Mouse (Mus musculus): ENCODE results near the gene Rdh14. TPM values are rescaled to one million over a fixed set of nuclear protein-coding genes. Genes with fewer than 3 reads are reported as not detected.

The Rdh14 gene
- polyA plus RNA-seq (2012; ENCODE audit: insufficient read depth, insufficient read length, missing spikeins), result 16.9 and 17.8 TPM in 2 replicates

- peaks cover 2% of the 10 kb centered on the region for H3K4me1 ChIP-seq (ENCODE audit: control insufficient read depth, insufficient read depth, low read length)
- peak; percentile 59; the same call in 1 of the 2 replicates for TF ChIP-seq POLR2A (IDR thresholded peaks at IDR 0.05; ENCODE audit: borderline replicate concordance, low read depth, low read length)
- TF ChIP-seq CTCF (IDR thresholded peaks at IDR 0.05; ENCODE audit: low read depth, low read length), result no peak
- peak within 1 kb of the TSS; percentile 89 for H3K27ac ChIP-seq (ENCODE audit: insufficient read depth, low read depth, low read length)
- H3K4me3 ChIP-seq (ENCODE audit: insufficient read depth, low read length), result peak within 1 kb of the TSS; percentile 79
Observed at GRCm38 (mm10) chr12:10390671-10391441, at the start of gene Rdh14. Gene Rdh14 (plus strand): TSS chr12:10390772.

- H3K27ac ChIP-seq (ENCODE audit: insufficient read depth, low read depth, low read length), result no peak overlapping the region
- TF ChIP-seq POLR2A (IDR thresholded peaks at IDR 0.05; ENCODE audit: borderline replicate concordance, low read depth, low read length) (no peak), CTCF (IDR thresholded peaks at IDR 0.05; ENCODE audit: low read depth, low read length) (no peak)
Observed at GRCm38 (mm10) chr12:10350706-10351105, 39.9 kb upstream of the Rdh14 start.

GRCm38 (mm10) chr12:10357756-10358155 lies 32.8 kb upstream of the Rdh14 start:
- TF ChIP-seq CTCF (IDR thresholded peaks at IDR 0.05; ENCODE audit: low read depth, low read length) (no peak), POLR2A (IDR thresholded peaks at IDR 0.05; ENCODE audit: borderline replicate concordance, low read depth, low read length) (no peak)
- Histone ChIP-seq H3K4me1 (ENCODE audit: control insufficient read depth, insufficient read depth, low read length) (no peaks in the 10 kb centered on the region), H3K27ac (ENCODE audit: insufficient read depth, low read depth, low read length) (no peak overlapping the region), H3K4me3 (ENCODE audit: insufficient read depth, low read length) (no peak overlapping the region)

More at GRCm38 (mm10) chr12:10350706-10351105, 39.9 kb upstream of the Rdh14 start:
- Histone ChIP-seq H3K4me1 (ENCODE audit: control insufficient read depth, insufficient read depth, low read length) (no peaks in the 10 kb centered on the region), H3K4me3 (ENCODE audit: insufficient read depth, low read length) (no peak overlapping the region)

- no peak for TF ChIP-seq POLR2A (IDR thresholded peaks at IDR 0.05; ENCODE audit: borderline replicate concordance, low read depth, low read length)
- TF ChIP-seq CTCF (IDR thresholded peaks at IDR 0.05; ENCODE audit: low read depth, low read length), result no peak
- no peaks in the 10 kb centered on the region for H3K4me1 ChIP-seq (ENCODE audit: control insufficient read depth, insufficient read depth, low read length)
- no peak within 1 kb of the TSS for H3K4me3 ChIP-seq (ENCODE audit: insufficient read depth, low read length)
- no peak within 1 kb of the TSS for H3K27ac ChIP-seq (ENCODE audit: insufficient read depth, low read depth, low read length)
Observed at GRCm38 (mm10) chr12:10369673-10370072, 20.9 kb upstream of the Rdh14 start, which contains the start of gene Nt5c1b. Gene Nt5c1b (plus strand): TSS chr12:10369973.

GRCm38 (mm10) chr12:10400788-10401187 lies 10.2 kb downstream of the Rdh14 start:
- Histone ChIP-seq H3K4me3 (ENCODE audit: insufficient read depth, low read length) (no peak overlapping the region), H3K4me1 (ENCODE audit: control insufficient read depth, insufficient read depth, low read length) (peaks cover 3% of the 10 kb centered on the region), H3K27ac (ENCODE audit: insufficient read depth, low read depth, low read length) (no peak overlapping the region)
- TF ChIP-seq CTCF (IDR thresholded peaks at IDR 0.05; ENCODE audit: low read depth, low read length), result no peak
- no peak for TF ChIP-seq POLR2A (IDR thresholded peaks at IDR 0.05; ENCODE audit: borderline replicate concordance, low read depth, low read length)

GRCm38 (mm10) chr12:10402421-10403115 lies 12.0 kb downstream of the Rdh14 start:
- TF ChIP-seq CTCF (IDR thresholded peaks at IDR 0.05; ENCODE audit: low read depth, low read length), result no peak
- TF ChIP-seq POLR2A (IDR thresholded peaks at IDR 0.05; ENCODE audit: borderline replicate concordance, low read depth, low read length), result no peak
- H3K4me1 ChIP-seq (ENCODE audit: control insufficient read depth, insufficient read depth, low read length), result peaks cover 3% of the 10 kb centered on the region
- H3K4me3 ChIP-seq (ENCODE audit: insufficient read depth, low read length), result no peak overlapping the region
- no peak overlapping the region for H3K27ac ChIP-seq (ENCODE audit: insufficient read depth, low read depth, low read length)

GRCm38 (mm10) chr12:10410511-10411179 lies 20.1 kb downstream of the Rdh14 start:
- H3K27ac ChIP-seq (ENCODE audit: insufficient read depth, low read depth, low read length), result no peak overlapping the region
- peaks cover 3% of the 10 kb centered on the region for H3K4me1 ChIP-seq (ENCODE audit: control insufficient read depth, insufficient read depth, low read length)
- TF ChIP-seq POLR2A (IDR thresholded peaks at IDR 0.05; ENCODE audit: borderline replicate concordance, low read depth, low read length) (no peak), CTCF (IDR thresholded peaks at IDR 0.05; ENCODE audit: low read depth, low read length) (no peak)
- H3K4me3 ChIP-seq (ENCODE audit: insufficient read depth, low read length), result no peak overlapping the region

- Histone ChIP-seq H3K4me3 (ENCODE audit: insufficient read depth, low read length) (no peak overlapping the region), H3K4me1 (ENCODE audit: control insufficient read depth, insufficient read depth, low read length) (peaks cover 3% of the 10 kb centered on the region), H3K27ac (ENCODE audit: insufficient read depth, low read depth, low read length) (no peak overlapping the region)
- no peak for TF ChIP-seq POLR2A (IDR thresholded peaks at IDR 0.05; ENCODE audit: borderline replicate concordance, low read depth, low read length)
- TF ChIP-seq CTCF (IDR thresholded peaks at IDR 0.05; ENCODE audit: low read depth, low read length), result no peak
Observed at GRCm38 (mm10) chr12:10411453-10411852, 20.9 kb downstream of the Rdh14 start.

GRCm38 (mm10) chr12:10422347-10422746 lies 31.8 kb downstream of the Rdh14 start:
- no peaks in the 10 kb centered on the region for H3K4me1 ChIP-seq (ENCODE audit: control insufficient read depth, insufficient read depth, low read length)
- TF ChIP-seq CTCF (IDR thresholded peaks at IDR 0.05; ENCODE audit: low read depth, low read length), result no peak
- TF ChIP-seq POLR2A (IDR thresholded peaks at IDR 0.05; ENCODE audit: borderline replicate concordance, low read depth, low read length), result no peak
- no peak overlapping the region for H3K4me3 ChIP-seq (ENCODE audit: insufficient read depth, low read length)
- no peak overlapping the region for H3K27ac ChIP-seq (ENCODE audit: insufficient read depth, low read depth, low read length)

Measured in bone marrow macrophage, adult 2 months (primary cell).